Mouse (Mus musculus) ES-Bruce4 (cell line): ENCODE measurements around the gene Hsd3b5.
"Not testable (repeated sequence)": the region's sequence is repeated elsewhere in the genome, so short reads cannot be mapped to it uniquely, and the experiment has no call there.

Experiments
- CTCF ChIP-seq: IDR thresholded peaks from one replicate; pipeline ENCODE4 v1.8.1; 2011; ENCODE audit warnings: low read depth, low read length
- EP300 ChIP-seq: IDR thresholded peaks from 2 replicates; pipeline ENCODE4 v1.6.1; 2011; ENCODE audit warnings: low read depth, low read length; ENCODE audit not compliant: insufficient read depth
- POLR2A ChIP-seq: IDR thresholded peaks from one replicate; pipeline ENCODE4 v1.8.1; 2011; ENCODE audit warnings: low read length; ENCODE audit not compliant: insufficient read depth

- not testable (repeated sequence) for TF ChIP-seq CTCF, POLR2A, EP300
These were observed 49.0 kb downstream of the Hsd3b5 start for GRCm38 (mm10) chr3:98581024-98581423.
